Comparison of ENCODE assay signal across 8 mouse cellular contexts in the genomic region with DNA sequence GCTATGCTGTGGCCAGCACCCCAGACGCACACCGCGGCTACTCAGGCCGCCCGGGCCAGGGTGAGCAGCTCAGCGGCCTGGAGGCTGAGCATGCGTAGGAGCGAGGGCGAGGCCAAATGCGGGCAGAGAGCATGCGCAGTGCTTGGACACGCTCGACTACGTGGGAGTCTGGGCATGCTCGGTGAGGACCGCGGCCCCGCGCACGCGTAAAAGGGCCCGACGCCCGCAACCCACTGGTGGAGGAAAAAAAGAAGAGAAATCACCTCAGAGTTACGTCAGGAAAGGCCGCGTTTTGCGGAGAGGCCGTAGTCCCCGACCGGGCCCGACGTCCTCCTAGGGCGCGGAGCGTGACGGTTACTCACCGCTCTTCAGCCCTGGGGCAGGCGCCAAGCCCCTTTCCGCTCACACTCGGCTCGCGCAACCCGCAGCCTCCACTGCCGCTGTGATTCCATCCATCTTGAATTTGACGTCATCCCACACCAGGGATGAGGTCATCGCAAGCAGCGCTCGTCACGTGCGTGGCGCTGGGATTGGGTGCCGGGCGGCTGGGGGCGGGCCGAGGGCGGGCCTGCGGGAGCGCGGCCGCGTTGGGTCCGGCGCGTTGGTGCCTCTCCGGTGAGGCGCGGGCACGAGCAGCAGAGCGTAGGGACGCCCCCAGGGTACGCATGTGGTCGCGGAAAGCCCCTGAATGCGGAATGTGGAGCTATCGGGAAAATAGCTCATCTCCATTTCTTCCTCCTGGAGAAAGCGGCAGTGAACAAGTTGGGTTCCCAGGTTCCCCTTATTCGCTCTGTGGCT. TPM values are rescaled to one million over a fixed set of nuclear protein-coding genes. Genes with fewer than 3 reads are reported as not detected.
A peak's percentile ranks its signal among the peaks of the same experiment; 100 is the strongest.
DNase-seq lines count a peak whose midpoint lies in the region; ATAC-seq lines count a peak whose summit lies in the region.

A gene (minus strand): TSS at position 448 of the 798 bp plus-strand sequence.
A gene (minus strand): TSS at position 472 of the 798 bp plus-strand sequence.

- peak; percentile 98 for ATAC-seq in hindbrain, embryonic 15.5 days (ENCODE audit: low FRiP score, low read depth)

- H3K4me1 ChIP-seq in hindbrain, embryonic 15.5 days (replicated peaks) = peaks cover 21% of the 10 kb centered on the region

- H3K36me3 ChIP-seq in hindbrain, embryonic 15.5 days = no peaks in the 10 kb centered on the region

- 1% methylated on average over 78 of the region's 78 CpGs for WGBS in hindbrain, embryonic 15.5 days

- no peaks in the 10 kb centered on the region for H3K27me3 ChIP-seq in hindbrain, embryonic 15.5 days

- peak; percentile 96 for DNase-seq in R1 (ENCODE audit: low read depth, low spot score)
- peak; percentile 98 to 99 for DNase-seq in cerebellum, postnatal 25 days
- peak; percentile 97 to 98 for DNase-seq in frontal cortex, postnatal 36 days (ENCODE audit: low spot score in 2 of 2)
- peak; percentile 96 for DNase-seq in left cerebral cortex, adult 11 months (ENCODE audit: low spot score)
- peak; percentile 96 to 98 for DNase-seq in lung, postnatal 4 days
- DNase-seq in retina, postnatal 7 days (ENCODE audit: low read depth, low spot score) = peak; percentile 98
- DNase-seq in urinary bladder, adult 2 months (ENCODE audit: low spot score) = peak; percentile 95

- H3K27ac ChIP-seq in hindbrain, embryonic 15.5 days (replicated peaks) = peak within 1 kb of the TSS; percentile 99

- H3K9ac ChIP-seq in hindbrain, embryonic 15.5 days = peak within 1 kb of the TSS; percentile 74

- H3K4me2 ChIP-seq in hindbrain, embryonic 15.5 days = peak within 1 kb of the TSS; percentile 84

- no peaks in the 10 kb centered on the region for H3K9me3 ChIP-seq in hindbrain, embryonic 15.5 days

- peak within 1 kb of the TSS; percentile 80 for H3K4me3 ChIP-seq in hindbrain, embryonic 15.5 days

RNA-seq across cellular contexts. Expression of the first gene that starts in this region (rescaled TPM):
- 16.7 and 19.6 TPM in 2 replicates for polyA plus RNA-seq in hindbrain, embryonic 15.5 days (2015; fragmentation: Nextera tagmentation; extraction: Ambion mirVana)
- polyA plus RNA-seq in urinary bladder, adult 2 months (2012; rRNA removed) = 13.8 and 14.3 TPM in 2 replicates

RNA-seq across cellular contexts. Expression of the second gene that starts in this region (rescaled TPM):
- polyA plus RNA-seq in hindbrain, embryonic 15.5 days (2015; fragmentation: Nextera tagmentation; extraction: Ambion mirVana) = 10.0 and 12.7 TPM in 2 replicates
- polyA plus RNA-seq in urinary bladder, adult 2 months (2012; rRNA removed) = 14.5 and 16.2 TPM in 2 replicates

Comparison
In these comparisons a context has a peak if more than half of its experiments do, and no peak if none do; other contexts are left out.
1. Peak in every context shown above with its lines: DNase-seq, ATAC-seq, H3K4me3 ChIP-seq and H3K27ac ChIP-seq.